Mouse (Mus musculus): Measurements from ENCODE around the gene Gnl1.
A peak's percentile ranks its signal among the peaks of the same experiment; 100 is the strongest.
"Not testable (repeated sequence)": the region's sequence is repeated elsewhere in the genome, so short reads cannot be mapped to it uniquely, and the experiment has no call there.

Gene Gnl1

DNA sequence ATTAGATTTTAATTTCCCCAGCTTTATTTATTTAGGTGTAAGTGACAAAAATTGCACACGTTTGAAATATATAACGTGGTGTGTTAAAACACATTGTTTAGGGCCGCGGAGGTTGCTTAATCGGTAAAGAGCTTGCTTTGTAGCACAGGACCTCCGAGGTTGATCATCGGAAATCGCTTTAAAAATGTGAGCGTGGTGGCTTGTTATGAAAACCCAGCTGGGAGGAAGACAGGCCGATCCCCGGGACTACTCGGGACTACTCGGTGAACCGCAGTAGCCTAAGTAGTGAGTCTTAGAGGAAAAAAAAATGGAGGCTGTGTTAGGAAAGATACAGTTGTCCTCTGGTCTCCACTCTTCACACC lies 15.2 kb downstream of the Gnl1 start:
- no peak for DNase-seq

DNA sequence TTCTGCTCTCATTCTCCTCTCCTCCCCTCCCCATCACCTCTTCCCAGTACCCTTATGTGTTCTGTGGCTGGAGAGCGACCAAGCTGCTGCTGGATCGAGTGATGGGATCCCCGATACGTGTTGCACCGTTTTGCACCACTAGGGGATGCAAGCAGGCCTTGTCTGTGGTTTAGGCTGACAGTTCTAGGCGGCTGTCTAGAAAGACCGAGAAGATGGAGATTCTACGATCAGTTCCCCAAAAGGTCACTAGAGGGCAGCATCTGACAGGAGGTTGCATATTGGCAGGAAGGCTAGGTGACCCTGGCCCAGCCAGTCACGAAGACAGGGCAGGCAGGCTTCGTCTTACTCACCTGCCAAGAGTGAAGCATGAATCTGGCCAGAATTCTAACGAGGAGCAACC lies 17.3 kb downstream of the Gnl1 start:
- peak; percentile 100 for DNase-seq

DNA sequence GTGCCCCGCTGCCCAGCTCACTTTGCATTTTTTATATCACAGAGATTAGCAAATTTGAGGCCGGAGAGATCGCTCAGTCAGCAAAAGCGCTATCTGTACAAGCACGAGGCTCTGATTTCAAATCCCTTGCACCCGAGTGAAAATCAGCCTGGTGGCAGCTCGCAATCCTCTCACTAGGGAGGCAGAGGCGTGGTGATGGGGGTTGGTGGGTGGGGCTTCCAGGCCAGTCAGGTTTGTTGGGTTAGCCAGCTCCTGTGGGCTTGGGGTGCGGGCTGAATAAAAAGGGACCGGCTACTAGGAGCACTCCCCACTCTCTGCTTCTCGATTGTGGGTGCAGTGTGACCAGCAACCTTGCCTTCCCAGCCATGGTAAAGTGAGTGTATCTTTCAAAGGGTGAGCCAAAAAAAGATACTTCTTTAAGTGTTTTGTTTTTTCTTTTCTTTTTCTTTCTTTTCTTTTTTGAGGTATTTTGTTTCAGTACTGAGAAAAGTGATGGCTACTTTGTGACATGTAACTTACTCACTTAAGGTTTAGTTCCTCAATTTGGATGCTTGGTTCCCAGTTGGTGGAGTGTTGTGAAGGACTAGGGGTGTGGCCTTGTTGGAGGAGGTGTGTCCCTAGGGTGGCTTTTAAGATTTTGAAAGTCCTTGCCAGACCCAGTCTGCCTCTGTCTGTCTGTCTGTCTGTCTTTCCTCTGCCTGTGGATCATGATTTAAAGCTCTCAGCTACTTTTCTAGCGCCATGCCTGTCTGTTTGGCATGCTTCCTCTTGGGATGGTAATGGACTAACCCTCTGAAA lies 18.3 kb downstream of the Gnl1 start:
- DNase-seq: peak; percentile 30

DNA sequence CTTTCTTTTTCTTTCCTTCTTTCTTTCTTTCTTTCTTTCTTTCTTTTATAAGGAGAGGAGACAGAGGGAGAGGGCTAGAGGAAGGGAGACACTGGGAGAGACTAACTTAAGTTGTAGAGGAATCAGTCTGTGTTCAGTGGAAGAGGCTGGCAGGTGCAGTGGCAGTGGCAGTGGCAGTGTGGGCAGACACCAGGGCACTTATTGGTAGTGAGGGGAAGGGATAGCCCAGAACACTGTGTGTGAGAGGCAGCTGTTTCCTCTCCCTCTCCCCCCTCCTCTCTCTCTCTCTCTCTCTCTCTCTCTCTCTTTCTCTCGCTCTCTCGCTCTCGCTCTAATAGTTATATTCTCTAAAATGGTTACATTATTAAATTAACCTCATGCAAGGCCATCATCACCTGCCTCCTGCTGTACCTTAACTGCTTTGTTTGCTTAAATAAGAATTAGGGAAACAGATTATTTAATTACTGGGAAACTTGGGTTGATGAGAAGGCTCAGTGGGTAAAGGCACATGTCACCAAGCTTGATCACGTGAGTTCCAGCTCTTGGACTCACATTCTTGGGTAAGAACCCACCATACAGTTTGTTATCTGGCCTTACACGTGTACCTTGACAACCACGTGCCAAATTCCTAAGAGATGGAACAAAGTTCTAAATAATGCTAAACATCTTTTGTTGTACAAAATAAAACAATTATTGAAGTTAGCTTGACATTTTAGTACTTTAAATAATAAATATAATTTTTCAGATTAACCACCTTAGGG lies 19.1 kb downstream of the Gnl1 start:
- DNase-seq: no peak

DNA sequence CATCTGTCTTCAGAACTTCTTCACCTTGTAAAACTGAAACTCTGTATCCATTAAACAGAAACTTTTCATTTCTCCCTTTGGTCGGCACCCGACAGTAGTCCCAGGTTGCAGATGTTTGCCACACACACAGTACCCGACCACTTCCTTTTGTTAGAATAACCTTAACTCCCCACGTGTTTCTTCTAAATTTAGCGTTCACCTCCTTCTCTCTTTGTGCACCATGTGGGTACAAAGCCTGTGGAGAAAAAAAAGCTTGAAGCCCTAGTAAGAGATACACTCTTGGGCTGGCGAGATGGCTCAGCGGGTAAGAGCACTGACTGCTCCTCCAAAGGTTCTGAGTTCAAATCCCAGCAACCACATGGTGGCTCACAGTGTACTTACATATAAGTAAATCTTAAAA lies 19.7 kb downstream of the Gnl1 start:
- no peak for DNase-seq

DNA sequence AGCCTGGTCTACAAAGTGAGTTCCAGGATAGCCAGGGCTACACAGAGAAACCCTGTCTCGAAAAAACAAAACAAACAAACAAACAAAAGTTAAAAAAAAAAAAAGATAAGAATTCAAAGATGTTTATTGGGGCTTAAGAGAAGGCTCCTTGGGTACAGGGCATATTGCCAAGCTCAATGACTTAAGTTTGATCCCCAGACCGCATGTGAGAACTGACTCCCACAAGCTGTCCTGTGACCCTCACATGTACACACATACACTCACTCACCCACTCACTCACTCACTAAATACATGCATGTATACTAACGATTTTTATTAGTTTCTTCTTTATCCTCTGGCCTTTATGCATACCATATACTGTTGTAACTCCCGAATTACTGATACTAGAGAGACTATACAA lies 20.7 kb downstream of the Gnl1 start:
- DNase-seq: no peak

DNA sequence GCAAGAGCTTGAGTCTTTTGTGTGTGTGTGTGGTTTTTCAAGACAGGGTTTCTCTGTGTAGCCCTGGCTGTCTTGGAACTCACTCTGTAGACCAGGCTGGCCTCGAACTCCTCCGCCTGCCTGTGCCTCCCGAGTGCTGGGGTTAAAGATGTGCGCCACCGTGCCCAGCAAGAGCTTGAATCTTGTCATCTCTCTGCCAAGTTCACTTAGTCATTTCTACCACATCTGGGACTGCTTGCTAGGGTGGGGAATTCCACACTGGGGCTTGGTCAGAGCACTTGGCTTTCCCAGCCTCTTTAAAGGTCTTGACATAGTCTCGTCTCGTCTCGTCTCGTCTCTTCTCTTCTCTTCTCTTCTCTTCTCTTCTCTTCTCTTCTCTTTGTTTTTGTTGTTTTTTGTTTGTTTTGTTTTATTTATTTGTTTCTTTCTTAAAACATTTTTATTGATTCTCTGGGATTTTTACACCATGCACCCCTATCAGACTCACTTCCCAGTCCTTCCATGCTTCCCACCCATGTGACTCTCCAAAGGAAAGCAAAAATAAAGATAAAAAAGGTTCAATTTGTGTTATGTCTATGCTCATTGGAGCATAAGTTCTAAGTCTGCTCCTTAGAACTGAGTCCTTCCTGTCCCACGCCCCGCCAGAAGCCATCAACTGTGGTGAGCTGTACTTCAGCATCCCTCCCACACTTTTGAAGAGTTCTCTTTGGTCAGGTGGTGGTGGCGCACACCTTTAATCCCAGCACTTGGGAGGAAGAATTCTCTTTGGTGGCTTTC lies 21.7 kb downstream of the Gnl1 start:
- DNase-seq: no peak

DNA sequence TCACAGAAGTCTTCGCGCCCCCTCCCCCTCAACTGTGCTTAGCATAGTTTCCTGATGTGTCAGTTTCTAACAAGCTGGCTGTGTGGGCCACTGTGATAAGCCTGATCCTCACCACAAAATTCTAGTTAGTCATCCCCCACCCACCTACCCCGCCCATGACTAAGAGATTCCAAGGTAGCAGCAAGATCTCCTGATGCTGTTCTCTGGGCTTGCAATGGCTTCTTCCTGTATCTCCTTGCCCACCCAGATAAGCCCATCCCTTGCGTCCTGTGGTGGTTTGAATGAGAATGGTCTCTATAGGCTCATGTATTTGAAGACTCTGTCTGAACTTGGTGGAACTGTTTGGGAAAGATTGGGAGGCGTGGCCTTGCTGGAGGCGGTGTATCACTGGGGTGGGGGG lies 22.3 kb downstream of the Gnl1 start:
- no peak for DNase-seq

DNA sequence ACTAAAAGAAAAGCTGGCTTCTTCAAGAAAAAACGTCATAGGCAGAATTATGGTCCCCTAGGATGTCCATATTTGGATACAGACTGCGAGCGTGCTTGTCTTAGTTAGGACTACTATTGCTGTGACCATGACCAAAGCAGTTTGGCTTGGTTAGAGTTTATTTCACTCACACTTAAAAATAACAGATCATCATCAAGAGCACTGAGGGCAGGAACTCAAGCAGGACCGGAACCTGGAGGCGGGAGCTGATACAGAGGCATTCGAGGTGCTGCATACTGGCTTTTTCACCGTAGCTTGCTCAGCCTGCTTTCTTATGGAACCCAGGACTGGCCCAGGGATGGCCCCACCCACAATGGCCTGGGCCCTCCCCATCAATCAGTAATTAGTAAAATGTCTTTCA lies 23.7 kb downstream of the Gnl1 start:
- DNase-seq: no peak

DNA sequence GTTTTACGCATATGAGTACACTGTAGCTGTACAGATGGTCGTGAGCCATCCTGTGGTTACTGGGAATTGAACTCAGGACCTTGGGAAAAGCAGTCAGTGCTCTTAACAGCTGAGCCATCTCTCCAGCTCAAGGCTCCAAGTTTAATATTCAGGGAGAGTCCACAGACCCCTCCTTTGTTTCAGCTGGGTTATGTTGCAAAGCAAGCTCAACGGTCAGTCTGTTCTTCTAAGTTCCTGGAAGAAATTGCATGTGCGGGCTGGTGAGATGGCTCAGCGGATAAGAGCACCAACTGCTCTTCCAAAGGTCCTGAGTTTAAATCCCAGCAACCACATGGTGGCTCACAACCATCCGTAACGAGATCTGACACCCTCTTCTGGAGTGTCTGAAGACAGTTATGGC lies 24.8 kb downstream of the Gnl1 start:
- DNase-seq: not testable (repeated sequence)

DNA sequence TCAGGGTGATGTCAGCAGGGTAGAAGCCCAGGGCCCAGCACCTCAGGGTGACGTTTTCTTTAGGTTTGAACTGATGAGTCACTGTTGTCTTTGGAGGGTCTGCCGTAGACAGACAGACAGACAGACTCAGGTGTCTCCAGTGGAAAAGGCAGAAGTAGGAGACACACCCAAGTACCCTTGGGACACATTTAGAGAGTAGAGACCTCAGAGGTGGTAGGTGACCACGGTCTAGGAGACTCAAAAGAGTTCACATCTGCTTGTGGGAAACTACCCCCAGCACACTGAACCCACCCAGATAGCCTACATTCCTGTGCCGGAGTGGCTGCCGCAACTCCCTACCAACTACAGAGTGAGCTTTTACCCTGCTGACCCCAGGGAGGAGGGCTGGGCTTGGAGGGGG lies 35.3 kb downstream of the Gnl1 start:
- no peak for DNase-seq

DNA sequence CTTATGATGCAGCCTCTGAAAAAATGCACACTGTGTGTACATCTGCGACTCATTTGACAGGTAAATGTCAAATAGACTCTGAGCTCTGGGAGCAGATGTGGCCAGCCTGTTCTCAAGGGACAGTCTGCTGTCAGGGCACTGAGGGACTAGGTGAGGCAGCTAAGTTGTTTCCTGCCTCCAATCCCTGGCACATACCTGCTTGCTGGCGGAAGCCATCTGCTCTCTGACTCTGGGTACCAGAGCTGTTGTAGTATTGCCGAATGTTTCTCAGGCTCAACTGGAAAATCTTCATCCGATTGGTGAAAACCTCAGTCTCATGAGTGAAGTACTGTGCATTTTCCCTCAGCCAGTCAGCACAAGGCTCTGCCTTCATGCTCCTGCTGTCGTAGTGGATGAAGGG lies 37.4 kb downstream of the Gnl1 start:
- no peak for DNase-seq

DNA sequence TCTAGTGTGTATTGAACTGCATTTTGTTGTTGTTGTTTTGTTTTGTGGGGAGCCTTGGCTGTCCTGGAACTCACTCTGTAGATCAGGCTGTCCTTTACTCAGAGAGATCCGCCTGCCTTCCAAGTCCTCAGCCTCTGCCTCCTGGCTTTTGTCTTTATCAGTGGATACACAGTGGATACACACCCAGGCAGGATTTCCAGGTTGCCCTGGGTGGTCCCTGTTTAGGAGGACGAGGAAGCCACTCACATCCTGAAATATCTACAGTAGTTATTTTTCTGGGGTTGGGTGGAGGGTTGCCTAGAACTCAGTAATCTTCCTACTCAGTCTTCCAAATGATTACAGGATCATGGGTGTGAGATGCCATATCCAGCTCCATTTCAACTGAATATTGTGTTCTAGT lies 39.3 kb downstream of the Gnl1 start:
- DNase-seq: peak; percentile 38

DNA sequence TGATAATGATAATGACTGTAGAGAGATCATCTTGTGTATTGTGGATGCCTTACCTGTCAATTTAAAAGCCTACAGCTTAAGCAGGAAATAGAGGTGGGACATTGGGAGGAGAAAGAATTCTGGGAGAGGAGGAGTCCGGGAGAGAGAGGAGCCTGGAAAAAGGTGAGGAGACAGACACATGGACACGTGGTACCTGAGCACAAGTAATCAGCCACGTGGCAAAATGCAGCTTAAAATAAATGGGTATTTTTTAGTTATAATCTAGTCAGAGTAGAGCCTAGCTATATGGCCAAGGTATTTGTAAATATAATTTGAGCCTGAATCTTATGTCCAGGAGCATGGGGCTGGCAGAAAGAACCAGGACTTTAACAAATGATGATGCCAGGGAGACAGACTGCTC lies 39.9 kb downstream of the Gnl1 start:
- no peak for DNase-seq

DNA sequence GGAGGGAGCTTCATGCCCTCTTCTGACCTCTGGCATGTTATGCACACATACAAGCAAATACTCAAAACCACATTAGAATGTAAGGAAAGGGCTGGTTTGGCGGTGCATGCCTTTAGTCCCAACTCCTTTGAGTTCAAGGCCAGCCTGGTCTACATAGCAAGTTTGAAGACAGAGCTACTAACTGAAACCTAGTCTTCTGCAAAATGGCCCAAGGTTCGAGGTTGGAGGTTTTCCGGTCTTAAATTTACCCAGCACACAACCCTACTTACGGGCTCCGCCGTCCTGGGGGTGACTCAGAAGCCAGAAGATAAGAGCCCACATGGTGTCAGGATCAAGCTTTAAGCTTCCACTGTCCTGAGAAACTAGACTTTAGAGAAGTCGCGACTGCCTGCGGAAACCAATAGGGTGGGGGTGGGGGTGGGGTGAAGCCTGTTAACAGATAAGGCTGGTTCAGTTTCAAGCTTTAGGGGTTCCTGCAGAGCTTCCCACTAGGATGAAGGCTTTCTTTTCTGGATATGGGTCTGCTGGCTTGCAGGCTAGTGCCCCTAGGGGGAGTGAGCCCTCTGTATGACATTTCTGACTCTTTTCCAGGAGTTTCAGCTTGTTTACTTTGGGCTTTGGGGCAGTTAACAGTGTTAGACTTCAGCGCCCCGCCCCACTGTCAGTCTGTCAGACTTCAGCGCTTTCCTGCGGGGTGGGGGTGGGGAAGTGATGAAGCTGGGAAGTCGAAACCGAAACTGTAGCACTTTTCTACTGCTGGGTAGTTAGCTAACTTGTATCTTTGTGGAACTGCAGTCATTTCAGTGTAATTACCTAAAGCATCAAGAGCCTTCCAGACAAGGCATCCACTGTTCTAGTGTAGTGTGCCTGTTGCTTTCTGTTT lies 40.8 kb downstream of the Gnl1 start, which contains the start of gene H2-T24:
Gene H2-T24 (minus strand): TSS at position 370 of the 883 bp plus-strand sequence.
- peak; percentile 74 for DNase-seq

DNA sequence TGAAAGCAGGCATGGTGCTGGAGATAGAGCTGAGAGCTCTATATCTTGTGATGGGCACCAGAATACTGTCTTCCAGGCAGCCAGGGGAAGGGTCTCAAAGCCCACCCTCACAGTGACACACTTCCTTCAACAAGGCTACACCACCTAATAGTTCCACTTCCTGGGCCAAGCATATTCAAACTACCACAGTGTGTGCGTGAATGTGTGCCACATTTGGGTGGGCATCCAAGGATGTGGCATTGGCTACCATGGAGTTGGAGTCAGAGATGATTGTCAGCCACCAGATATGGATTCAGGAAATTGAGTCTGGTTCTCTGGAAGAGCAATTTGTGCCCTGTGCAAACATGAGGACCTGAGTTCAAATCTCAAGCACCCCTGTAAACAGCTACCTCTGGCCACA lies 41.7 kb downstream of the Gnl1 start:
- no peak for DNase-seq

DNA sequence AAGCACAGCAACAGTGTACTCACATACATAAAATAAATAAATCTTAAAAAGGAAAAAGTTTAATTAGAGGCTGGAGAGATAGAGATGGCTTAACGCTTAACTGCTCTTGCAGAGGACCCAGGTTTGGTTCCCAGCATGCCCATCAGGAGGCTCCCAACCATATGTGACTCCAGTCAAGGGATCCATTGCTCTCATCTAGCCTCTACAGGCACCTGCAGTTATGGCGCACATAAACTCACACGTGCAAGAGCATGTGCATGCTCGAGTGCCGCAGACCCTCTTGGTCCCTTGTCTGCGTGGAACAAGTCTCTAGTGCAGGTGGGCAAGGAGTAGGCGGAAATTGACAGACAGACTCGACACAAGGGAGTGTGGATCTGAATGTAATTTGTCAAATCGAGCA lies 42.4 kb downstream of the Gnl1 start:
- DNase-seq: no peak

DNA sequence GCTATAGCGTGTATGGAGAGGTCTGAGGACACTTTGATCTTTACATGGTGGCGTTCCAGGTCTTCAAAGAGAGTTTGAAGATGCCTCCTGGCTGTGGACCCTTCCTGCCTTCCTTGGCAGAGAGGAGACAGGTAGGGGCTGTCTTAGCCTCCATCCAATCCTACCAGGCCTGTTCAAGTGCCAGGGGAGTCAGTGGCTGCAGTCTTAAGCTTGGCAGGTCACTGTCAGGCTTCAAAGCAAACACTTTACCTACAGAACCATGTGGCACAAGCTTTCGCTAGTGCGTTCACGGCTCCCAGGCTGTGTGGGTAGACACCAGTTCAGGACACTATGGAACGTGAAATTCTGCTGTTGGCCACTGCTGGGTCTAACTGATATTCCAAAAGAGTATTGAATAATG lies 43.3 kb downstream of the Gnl1 start:
- no peak for DNase-seq

DNA sequence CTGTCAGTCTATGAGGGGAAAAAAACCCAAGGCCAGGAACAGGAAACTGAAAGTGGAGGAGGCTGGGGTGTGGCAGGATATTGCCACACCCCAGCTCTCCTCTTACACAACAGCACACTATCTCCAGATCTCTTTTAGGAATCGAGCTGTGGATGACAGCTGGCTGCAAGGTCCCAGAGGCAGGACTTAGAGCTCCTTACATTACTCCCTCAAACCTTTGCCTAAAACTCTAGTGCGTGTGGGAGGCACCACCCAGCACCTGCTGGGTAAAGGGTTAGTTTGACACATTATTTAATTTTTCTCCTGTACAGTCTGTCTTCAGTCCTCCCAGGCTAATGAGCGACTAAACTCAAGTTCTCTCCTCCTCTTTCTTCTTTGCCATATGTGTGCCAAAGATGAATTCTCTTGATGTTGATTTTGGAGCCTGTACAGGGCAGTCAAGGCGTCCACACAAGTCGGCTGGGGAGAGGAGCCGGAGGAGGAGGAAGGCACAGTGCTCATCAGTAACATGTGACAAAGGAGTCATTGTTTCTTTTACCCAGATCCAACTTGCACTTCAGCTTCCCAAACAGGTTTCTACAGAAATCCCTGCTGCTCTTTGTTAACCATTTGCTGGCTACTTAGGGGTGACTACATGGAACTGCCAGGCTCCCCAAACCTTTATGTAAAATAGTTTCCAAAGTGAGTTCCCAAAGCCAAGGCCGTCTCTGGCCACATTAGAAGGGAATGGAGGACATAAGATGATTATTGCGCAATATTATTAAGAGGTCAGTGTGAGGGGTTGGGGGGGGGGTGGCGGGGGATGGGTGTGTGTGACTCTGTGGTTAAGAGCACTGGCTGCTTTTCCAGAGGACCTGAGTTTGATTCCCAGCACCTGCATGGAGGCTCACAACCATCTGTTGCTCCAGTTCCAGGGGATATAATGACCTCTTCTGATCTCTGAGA lies 44.3 kb downstream of the Gnl1 start:
- DNase-seq: peak; percentile 51

DNA sequence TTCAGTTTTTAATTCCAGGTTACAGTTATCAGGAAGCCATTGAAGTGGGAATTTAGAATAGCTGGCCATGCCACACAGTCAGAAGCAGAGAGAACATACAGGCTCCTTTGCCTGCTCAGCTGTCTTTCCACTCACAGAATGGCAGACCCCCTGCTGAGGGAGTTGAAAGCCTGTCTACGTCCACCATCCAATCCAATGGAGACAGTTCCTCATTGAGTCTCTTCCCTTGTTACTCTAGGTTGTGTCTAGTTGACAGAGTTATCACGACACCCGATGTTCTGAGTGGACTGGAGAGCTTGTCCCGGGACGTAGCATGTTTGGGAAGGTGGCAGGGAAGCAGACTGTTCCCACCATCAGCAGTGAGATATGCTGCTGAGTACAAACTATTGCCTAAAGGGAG lies 45.5 kb downstream of the Gnl1 start:
- no peak for DNase-seq

DNA sequence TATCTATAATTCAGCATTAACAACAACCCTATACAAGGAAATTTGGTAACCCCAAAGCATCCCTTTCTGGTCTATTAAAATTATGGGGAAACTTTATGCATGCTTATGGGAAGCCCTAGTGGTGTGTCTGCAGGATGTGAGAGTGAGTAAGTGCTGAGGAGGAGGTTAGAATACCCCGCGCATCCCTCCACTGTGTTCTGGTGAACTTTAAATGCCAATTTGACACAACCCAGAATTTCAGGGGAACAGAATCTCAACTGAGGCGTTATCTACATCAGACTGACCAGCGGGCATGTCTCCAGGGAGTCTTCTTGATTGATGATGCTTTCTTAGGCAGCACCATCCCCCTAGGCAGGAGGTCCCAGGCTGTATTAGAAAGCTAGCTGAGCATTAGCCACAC lies 46.2 kb downstream of the Gnl1 start:
- no peak for DNase-seq

DNA sequence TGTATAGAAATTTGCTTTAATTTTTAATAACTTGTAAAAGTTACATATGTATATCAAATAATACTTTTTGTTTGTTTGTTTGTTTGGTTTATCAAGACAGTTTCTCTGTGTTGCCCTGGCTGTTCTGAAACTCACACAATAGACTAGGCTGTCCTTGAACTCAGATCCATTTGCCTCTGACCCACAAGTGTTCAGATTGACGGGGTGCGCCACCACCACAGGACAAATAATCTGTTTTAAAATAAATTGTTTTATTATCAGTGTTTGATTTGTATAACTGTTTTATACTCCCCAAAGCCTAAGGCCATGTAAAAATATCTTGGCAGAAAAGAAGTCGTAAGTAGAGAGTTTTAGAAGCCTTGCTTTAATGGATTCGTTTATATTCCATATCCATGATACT lies 48.0 kb downstream of the Gnl1 start:
- no peak for DNase-seq
